9 mouse cellular contexts compared by ENCODE assay signal in the genomic region with DNA sequence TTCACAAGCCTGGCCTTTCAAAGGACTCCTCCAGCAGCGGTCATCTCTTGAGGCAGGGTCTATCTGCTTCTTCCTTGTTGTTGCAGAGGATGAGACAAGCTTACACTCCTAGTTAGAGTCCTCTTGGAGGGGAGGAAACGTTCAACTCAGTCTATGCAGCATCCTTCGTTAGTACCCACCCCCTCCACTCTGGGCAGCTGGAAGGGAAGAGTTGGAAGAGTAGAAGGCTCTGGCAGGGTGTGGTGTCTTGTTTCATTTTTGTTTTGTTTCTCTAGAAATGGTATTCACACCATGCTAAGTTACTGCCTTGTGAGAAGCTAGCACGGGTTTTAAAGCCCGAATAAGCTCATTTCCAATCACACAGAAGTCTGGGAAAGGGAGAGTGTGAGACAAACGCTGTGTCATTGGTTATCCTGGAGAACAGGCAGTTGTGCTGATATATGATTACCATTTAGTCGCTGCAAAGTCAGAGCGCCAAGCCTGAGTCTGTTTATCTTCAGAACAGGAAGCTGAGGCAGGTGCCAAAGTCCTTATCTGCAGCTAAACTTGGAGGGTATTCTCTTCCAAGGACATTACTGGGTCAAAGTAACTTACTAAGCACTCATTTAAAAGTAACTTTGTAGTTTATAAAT.
DNase-seq lines count a peak whose midpoint lies in the region; ATAC-seq and TF ChIP-seq lines count a peak whose summit lies in the region.
"Had no signal": no experiment of that assay in that cellular context is flagged by ENCODE, and none has a peak within 500 bp of the region (broad histone marks: within the 10 kb centered on the region; RNA-seq: fewer than 3 reads in every experiment).

No protein-coding gene starts in this region.

- ATAC-seq in stomach, embryonic 15.5 days (ENCODE audit: insufficient read depth, low FRiP score, low read depth), result peak; percentile 25; the same call in 1 of the 2 replicates

- intact Hi-C loops in heart, postnatal 25 days (cut with DNase I), result no loop called here

- no peak overlapping the region for H3K4me3 ChIP-seq in liver, adult 2 months (ENCODE audit: insufficient read depth, low read depth, low read length)
- no peak overlapping the region for H3K4me3 ChIP-seq in stomach, embryonic 15.5 days (replicated peaks)

- no peak overlapping the region for H3K27ac ChIP-seq in liver, adult 2 months (replicated peaks; ENCODE audit: insufficient read depth, low read depth, low read length)
- H3K27ac ChIP-seq in stomach, embryonic 15.5 days, result 0 out of 2 replicates have a peak overlapping the region, but pooled peaks have one; percentile 26
- H3K27ac ChIP-seq: macrophage had no signal

- peak overlapping the region; percentile 29 for H3K4me2 ChIP-seq in stomach, embryonic 15.5 days

- no peak for TF ChIP-seq POLR2A in liver, adult 2 months (IDR thresholded peaks at IDR 0.05; ENCODE audit: extremely low read depth, insufficient read depth, low read length)

- WGBS in liver, adult 2 months, result 35% methylated on average over 8 of the region's 8 CpGs
- WGBS in stomach, embryonic 15.5 days, result 17% methylated on average over 8 of the region's 8 CpGs

- DNase-seq in heart, adult 11 months, result peak; percentile 97
- no peak for DNase-seq in heart, postnatal 25 days (ENCODE audit: low spot score)
- peak; percentile 77 to 87 for DNase-seq in heart, adult 18-20 months
- DNase-seq in liver, adult 2 months (ENCODE audit: extremely low read depth, low read depth, low spot score), result peak; percentile 23
- DNase-seq in embryo, embryonic 10.5 days (ENCODE audit: low spot score), result no peak
- no peak for DNase-seq in urinary bladder, postnatal 25 days (ENCODE audit: low spot score)
- DNase-seq in natural killer cell, adult 2 months (ENCODE audit: low spot score in 2 of 2), result no peak

- TF ChIP-seq CTCF in liver, adult 2 months (IDR thresholded peaks at IDR 0.05; ENCODE audit: low read depth, low read length), result no peak

- H3K79me2 ChIP-seq in liver, adult 2 months (ENCODE audit: control insufficient read depth, insufficient read depth, low read length), result no peaks in the 10 kb centered on the region

- no peaks in the 10 kb centered on the region for H3K4me1 ChIP-seq in liver, adult 2 months (ENCODE audit: control insufficient read depth, insufficient read depth, low read length)
- H3K4me1 ChIP-seq in stomach, embryonic 15.5 days, result peaks cover 11% of the 10 kb centered on the region

- H3K9me3 ChIP-seq in stomach, embryonic 15.5 days, result no peaks in the 10 kb centered on the region

- H3K36me3 ChIP-seq in liver, adult 2 months (ENCODE audit: control insufficient read depth, insufficient read depth, low read length), result no peaks in the 10 kb centered on the region
- no peaks in the 10 kb centered on the region for H3K36me3 ChIP-seq in stomach, embryonic 15.5 days

- no peaks in the 10 kb centered on the region for H3K27me3 ChIP-seq in liver, adult 2 months (ENCODE audit: control insufficient read depth, insufficient read depth, low read length)
- no peaks in the 10 kb centered on the region for H3K27me3 ChIP-seq in stomach, embryonic 15.5 days (replicated peaks)

- no peak overlapping the region for H3K9ac ChIP-seq in liver, adult 2 months (ENCODE audit: low read depth, low read length)
- no peak overlapping the region for H3K9ac ChIP-seq in stomach, embryonic 15.5 days

Comparison
In these comparisons a context has a peak if more than half of its experiments do, and no peak if none do; other contexts are left out.
1. DNase-seq: peak in heart, adult 11 months (single experiment), heart, adult 18-20 months (2 of 2) and liver, adult 2 months (single experiment); none in heart, postnatal 25 days (single experiment), embryo, embryonic 10.5 days (single experiment), urinary bladder, postnatal 25 days (single experiment) and natural killer cell, adult 2 months (0 of 2).